Mouse (Mus musculus): ENCODE results near the gene Cep41.

Gene Cep41

GRCm38 (mm10) chr6:30710371-30711364, 17.1 kb upstream of the Cep41 start:
- DNase-seq, result no peak

- no peak for DNase-seq
Observed at GRCm38 (mm10) chr6:30709115-30709514, 15.6 kb upstream of the Cep41 start.

GRCm38 (mm10) chr6:30703977-30704602, 10.5 kb upstream of the Cep41 start:
- no peak for DNase-seq

GRCm38 (mm10) chr6:30703476-30703875, 9.9 kb upstream of the Cep41 start:
- DNase-seq, result no peak

- no peak for DNase-seq
Observed at GRCm38 (mm10) chr6:30702881-30703280, 9.3 kb upstream of the Cep41 start.

GRCm38 (mm10) chr6:30700182-30700581, 6.6 kb upstream of the Cep41 start:
- DNase-seq, result no peak

- DNase-seq, result no peak
Observed at GRCm38 (mm10) chr6:30698036-30698435, 4.5 kb upstream of the Cep41 start.

GRCm38 (mm10) chr6:30697464-30697863, 3.9 kb upstream of the Cep41 start:
- no peak for DNase-seq

GRCm38 (mm10) chr6:30695124-30695523, 1.6 kb upstream of the Cep41 start:
- no peak for DNase-seq

- no peak for DNase-seq
Observed at GRCm38 (mm10) chr6:30694209-30694608, 660 bp upstream of the Cep41 start.

- DNase-seq, result no peak
Observed at GRCm38 (mm10) chr6:30692826-30693225, 723 bp downstream of the Cep41 start.

- no peak for DNase-seq
Observed at GRCm38 (mm10) chr6:30687198-30687597, 6.4 kb downstream of the Cep41 start.

- no peak for DNase-seq
Observed at GRCm38 (mm10) chr6:30684570-30684969, 9.0 kb downstream of the Cep41 start.

GRCm38 (mm10) chr6:30681935-30682900, 11.3 kb downstream of the Cep41 start:
- no peak for DNase-seq

- no peak for DNase-seq
Observed at GRCm38 (mm10) chr6:30680442-30680841, 13.1 kb downstream of the Cep41 start.

- no peak for DNase-seq
Observed at GRCm38 (mm10) chr6:30679567-30679966, 14.0 kb downstream of the Cep41 start.

- no peak for DNase-seq
Observed at GRCm38 (mm10) chr6:30678482-30678881, 15.1 kb downstream of the Cep41 start.

- no peak for DNase-seq
Observed at GRCm38 (mm10) chr6:30677591-30677990, 16.0 kb downstream of the Cep41 start.

- no peak for DNase-seq
Observed at GRCm38 (mm10) chr6:30676506-30676905, 17.0 kb downstream of the Cep41 start.

- no peak for DNase-seq
Observed at GRCm38 (mm10) chr6:30675281-30675771, 18.2 kb downstream of the Cep41 start.

GRCm38 (mm10) chr6:30674714-30675280, 18.8 kb downstream of the Cep41 start:
- no peak for DNase-seq
